Mouse (Mus musculus) kidney, postnatal 0 days (tissue): ENCODE measurements around the gene Gosr2. TPM values are rescaled to one million over a fixed set of nuclear protein-coding genes. Genes with fewer than 3 reads are reported as not detected.

Experiments
- ATAC-seq: fragments of 200-750 bp; cut with Nextera tagmentation; replicated peaks from 2 replicates; pipeline ENCODE4 v1.8.0; 2017; ENCODE audit warnings: low read depth, moderate number of reproducible peaks, moderate TSS enrichment, moderate library complexity; ENCODE audit not compliant: low FRiP score
- DNase-seq: peaks from one replicate; pipeline ENCODE4 v3.0.0-alpha.2; 2016; ENCODE audit warnings: low spot score
- H3K27ac ChIP-seq: fragments of 300-500 bp; sonication (generic); 2 replicates; pipeline ENCODE4 v1.5.1; 2014; ENCODE audit warnings: mild to moderate bottlenecking
- H3K27me3 ChIP-seq: fragments of 300-500 bp; sonication (generic); 2 replicates; pipeline ENCODE4 v1.6.1; 2014; ENCODE audit warnings: low read length, mixed read lengths; ENCODE audit not compliant: insufficient read depth
- H3K36me3 ChIP-seq: fragments of 300-500 bp; sonication (generic); 2 replicates; pipeline ENCODE4 v1.6.1; 2014; ENCODE audit warnings: low read length, mixed read lengths; ENCODE audit not compliant: insufficient read depth
- H3K4me1 ChIP-seq: fragments of 300-500 bp; sonication (generic); replicated peaks from 2 replicates; pipeline ENCODE4 v1.6.1; 2014; ENCODE audit warnings: antibody characterized with exemption, low read length, mixed read lengths; ENCODE audit not compliant: insufficient read depth
- H3K4me2 ChIP-seq: fragments of 300-500 bp; sonication (generic); 2 replicates; pipeline ENCODE4 v1.6.1; 2014; ENCODE audit warnings: mild to moderate bottlenecking, low read length, moderate library complexity, mixed read lengths
- H3K4me3 ChIP-seq: fragments of 300-500 bp; sonication (generic); replicated peaks from 2 replicates; pipeline ENCODE4 v1.5.1; 2014; ENCODE audit warnings: low read depth, low read length
- H3K9ac ChIP-seq: fragments of 300-500 bp; sonication (generic); 2 replicates; pipeline ENCODE4 v1.6.1; 2014; ENCODE audit warnings: low read depth, low read length
- H3K9me3 ChIP-seq: fragments of 300-500 bp; sonication (generic); replicated peaks from 2 replicates; pipeline ENCODE4 v1.6.1; 2016; ENCODE audit warnings: low read length, inconsistent platforms, mixed read lengths
- CTCF ChIP-seq: IDR thresholded peaks from 2 replicates; pipeline ENCODE4 v1.5.1; 2016; ENCODE audit warnings: antibody characterized with exemption, low read depth, mild to moderate bottlenecking, moderate library complexity
- WGBS: fragments of 180-500 bp; shearing (Covaris S2); extraction: QIAGEN DNeasy Blood & Tissue Kit; methylation state at CpG from one replicate; pipeline ENCODE4 v1.1.7; 2014; 5-methylcytosine and 5-hydroxymethylcytosine counted together
- polyA plus RNA-seq: library from polyadenylated mRNA; unstranded; fragments of >200 nt; fragmentation: Nextera tagmentation; extraction: Ambion mirVana; gene quantifications from 2 replicates; pipeline ENCODE4 v1.2.1, GENCODE M21; 2015

Gosr2 gene
- polyA plus RNA-seq = 87.0 and 95.2 TPM in 2 replicates

DNA sequence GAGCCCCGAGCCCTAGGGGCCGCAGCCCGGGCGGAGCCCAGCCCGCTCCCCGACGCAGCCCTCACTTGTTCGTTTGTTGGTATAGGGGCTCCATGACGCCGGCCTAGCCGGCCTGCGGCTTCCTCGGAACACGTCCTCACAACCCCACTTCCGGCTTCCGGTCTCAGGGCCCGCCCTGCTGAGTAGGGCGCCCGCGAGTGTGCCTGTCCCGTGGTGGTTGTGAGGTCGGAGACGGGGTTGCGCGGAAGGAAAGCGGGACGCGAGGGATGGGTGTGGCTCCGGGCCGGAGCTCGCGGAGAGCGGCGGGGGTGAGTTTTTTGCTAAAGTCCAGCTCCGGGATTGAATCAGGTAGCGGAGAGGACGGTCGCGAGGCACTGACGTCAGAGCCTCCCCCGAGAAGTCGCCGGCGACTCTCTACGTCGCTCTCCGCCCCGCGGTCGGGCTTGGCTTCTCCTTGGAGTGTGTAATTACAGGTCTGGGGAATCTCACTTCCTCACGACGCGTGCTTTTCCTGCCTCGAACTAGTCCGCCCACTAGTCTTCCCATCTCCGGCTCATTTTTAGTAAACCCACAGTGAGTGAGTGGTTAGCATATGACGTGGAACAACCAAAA lies at the start of gene Gosr2:
Gene Gosr2, minus strand, starts transcription at position 334 of the 612 bp plus-strand sequence.
- ATAC-seq = peak; percentile 94
- H3K4me2 ChIP-seq = peak within 1 kb of the TSS; percentile 58
- H3K9me3 ChIP-seq = no peaks in the 10 kb centered on the region
- no peaks in the 10 kb centered on the region for H3K27me3 ChIP-seq
- no peaks in the 10 kb centered on the region for H3K36me3 ChIP-seq
- H3K4me1 ChIP-seq = no peaks in the 10 kb centered on the region
- H3K27ac ChIP-seq = peak within 1 kb of the TSS; percentile 98
- peak within 1 kb of the TSS; percentile 94 for H3K4me3 ChIP-seq
- 0 out of 2 replicates have a peak, but pooled peaks have one; percentile 9 for TF ChIP-seq CTCF
- peak within 1 kb of the TSS; percentile 85 for H3K9ac ChIP-seq
- under 1% methylated on average over 57 of the region's 57 CpGs for WGBS
- DNase-seq = peak; percentile 95

GRCm38 (mm10) chr11:103735046-103735781 lies 37.5 kb upstream of the Gosr2 start:
- peak; percentile 85 for ATAC-seq
- H3K4me3 ChIP-seq = no peak overlapping the region
- 50% methylated on average over 19 of the region's 19 CpGs for whole genome bisulfite sequencing
- 0 out of 2 replicates have a peak overlapping the region, but pooled peaks have one; percentile 15 for H3K4me2 ChIP-seq
- no peak overlapping the region for H3K9ac ChIP-seq
- peak; percentile 64 for DNase-seq
- no peak for TF ChIP-seq CTCF
- H3K9me3 ChIP-seq = no peaks in the 10 kb centered on the region
- H3K27ac ChIP-seq = peak overlapping the region; percentile 55
- no peaks in the 10 kb centered on the region for H3K27me3 ChIP-seq
- 0 out of 2 replicates have a peak, but pooled peaks cover 3% of the 10 kb centered on the region for H3K4me1 ChIP-seq
- no peaks in the 10 kb centered on the region for H3K36me3 ChIP-seq

GRCm38 (mm10) chr11:103734411-103735045 lies 36.8 kb upstream of the Gosr2 start:
- Histone ChIP-seq H3K4me1 (0 out of 2 replicates have a peak, but pooled peaks cover 3% of the 10 kb centered on the region), H3K4me3 (no peak overlapping the region), H3K27ac (peak overlapping the region; percentile 55), H3K9ac (no peak overlapping the region), H3K36me3 (no peaks in the 10 kb centered on the region), H3K4me2 (no peak overlapping the region), H3K9me3 (no peaks in the 10 kb centered on the region), H3K27me3 (no peaks in the 10 kb centered on the region)
- WGBS = 53% methylated on average over 5 of the region's 5 CpGs
- DNase-seq = no peak
- ATAC-seq = no peak
- no peak for TF ChIP-seq CTCF

- H3K9ac ChIP-seq = no peak overlapping the region
- H3K36me3 ChIP-seq = no peaks in the 10 kb centered on the region
- no peak for TF ChIP-seq CTCF
- no peaks in the 10 kb centered on the region for H3K27me3 ChIP-seq
- no peaks in the 10 kb centered on the region for H3K9me3 ChIP-seq
- 0 out of 2 replicates have a peak, but pooled peaks cover 3% of the 10 kb centered on the region for H3K4me1 ChIP-seq
- no peak overlapping the region for H3K27ac ChIP-seq
- no peak for DNase-seq
- H3K4me3 ChIP-seq = no peak overlapping the region
- ATAC-seq = no peak
- H3K4me2 ChIP-seq = no peak overlapping the region
- 87% methylated on average over 2 of the region's 2 CpGs for WGBS
These were observed 36.3 kb upstream of the Gosr2 start for GRCm38 (mm10) chr11:103733961-103734360.

DNA sequence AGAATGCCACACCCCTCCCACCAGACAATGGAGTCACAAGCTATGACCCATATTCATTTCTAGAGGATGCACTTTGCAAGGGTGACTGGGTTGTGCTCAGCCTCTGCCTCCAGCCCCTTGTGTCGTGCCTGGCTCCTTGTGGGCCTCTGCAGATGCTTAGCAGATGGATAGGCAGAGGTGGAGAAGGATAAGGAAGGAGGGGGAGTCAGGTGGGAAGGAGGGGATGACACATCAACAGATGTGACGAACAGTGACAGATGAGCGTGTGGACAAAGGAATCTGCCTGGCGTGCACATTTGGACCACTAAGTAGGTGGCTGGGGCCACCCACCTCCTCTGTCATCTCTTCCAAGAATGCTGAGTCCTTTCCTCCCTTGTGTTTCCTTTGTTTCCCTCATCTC lies 35.4 kb upstream of the Gosr2 start:
- Histone ChIP-seq H3K4me1 (0 out of 2 replicates have a peak, but pooled peaks cover 3% of the 10 kb centered on the region), H3K9ac (no peak overlapping the region), H3K27me3 (no peaks in the 10 kb centered on the region), H3K36me3 (no peaks in the 10 kb centered on the region), H3K4me2 (no peak overlapping the region), H3K4me3 (no peak overlapping the region), H3K9me3 (no peaks in the 10 kb centered on the region), H3K27ac (no peak overlapping the region)
- ATAC-seq (no peak), DNase-seq (no peak)
- no peak for TF ChIP-seq CTCF
- 64% methylated on average over 4 of the region's 4 CpGs for WGBS

- Histone ChIP-seq H3K9me3 (no peaks in the 10 kb centered on the region), H3K27me3 (no peaks in the 10 kb centered on the region), H3K9ac (no peak overlapping the region), H3K36me3 (no peaks in the 10 kb centered on the region), H3K4me3 (no peak overlapping the region), H3K27ac (no peak overlapping the region), H3K4me1 (0 out of 2 replicates have a peak, but pooled peaks cover 3% of the 10 kb centered on the region), H3K4me2 (no peak overlapping the region)
- 82% methylated on average over 7 of the region's 7 CpGs for WGBS
- no peak for DNase-seq
- TF ChIP-seq CTCF = no peak
- no peak for ATAC-seq
These were observed 34.6 kb upstream of the Gosr2 start for GRCm38 (mm10) chr11:103732306-103732705.
